Mouse (Mus musculus): ENCODE measurements around the gene Fam71e2. TPM values are rescaled to one million over a fixed set of nuclear protein-coding genes. Genes with fewer than 3 reads are reported as not detected.

The Fam71e2 gene
- not detected in 4 replicates for total RNA-seq (2023; ENCODE audit: inconsistent age)

GRCm38 (mm10) chr7:4771202-4771601 is at the start of gene Fam71e2:
Fam71e2 (minus strand) TSS chr7:4771302.

GRCm38 (mm10) chr7:4812303-4813104 is 41.4 kb upstream of the Fam71e2 start, which contains the start of gene Ube2s:
Ube2s (minus strand) TSS chr7:4812590.

GRCm38 (mm10) chr7:4792278-4793212 is 21.4 kb upstream of the Fam71e2 start, which contains the start of gene Rpl28:
Rpl28 (plus strand) TSS chr7:4792874.

GRCm38 (mm10) chr7:4789436-4789935 is 18.4 kb upstream of the Fam71e2 start, which contains the start of gene Tmem238:
Tmem238 (minus strand) TSS chr7:4789656.

GRCm38 (mm10) chr7:4782759-4783158 is 11.7 kb upstream of the Fam71e2 start, which contains the start of the genes Il11 and Tmem190:
Il11 (minus strand) TSS chr7:4782859.
Tmem190 (plus strand) TSS chr7:4782937.

GRCm38 (mm10) chr7:4752821-4753570 is 18.1 kb downstream of the Fam71e2 start, which contains the start of gene Cox6b2:
Cox6b2 (minus strand) TSS chr7:4753094.

GRCm38 (mm10) chr7:4739544-4740275 is 31.4 kb downstream of the Fam71e2 start, which contains the start of gene Kmt5c:
Kmt5c (plus strand) TSS chr7:4740115.

GRCm38 (mm10) chr7:4725169-4725568 is 45.9 kb downstream of the Fam71e2 start, which contains the start of gene Tmem150b:
Tmem150b (minus strand) TSS chr7:4725249.

Other genes starting within 250 kb of the Fam71e2 start
- 1.2 to 1.9 TPM in 2 of 4 replicates, not detected in the others for gene Tnni3, start 247.1 kb downstream of the Fam71e2 start, total RNA-seq (2023; ENCODE audit: inconsistent age)
- 0.22 to 0.69 TPM (median 0.39 TPM) in 3 of 4 replicates, not detected in the other for gene Dnaaf3, start 238.8 kb downstream of the Fam71e2 start, total RNA-seq (2023; ENCODE audit: inconsistent age)
- not detected in 4 replicates for gene Syt5, start 223.8 kb downstream of the Fam71e2 start, total RNA-seq (2023; ENCODE audit: inconsistent age)
- gene Ptprh, start 167.3 kb downstream of the Fam71e2 start, total RNA-seq (2023; ENCODE audit: inconsistent age), result 1.4 TPM in 1 of 4 replicates, not detected in the others
- gene Tmem86b, start 139.9 kb downstream of the Fam71e2 start, total RNA-seq (2023; ENCODE audit: inconsistent age), result 46.4 to 54.9 TPM (median 50.2 TPM) in 4 replicates
- 242 to 260 TPM (median 251 TPM) in 4 replicates for gene Ppp6r1, start 112.3 kb downstream of the Fam71e2 start, total RNA-seq (2023; ENCODE audit: inconsistent age)
- gene Hspbp1, start 86.2 kb downstream of the Fam71e2 start, total RNA-seq (2023; ENCODE audit: inconsistent age), result 74.3 to 78.0 TPM (median 75.7 TPM) in 4 replicates
- gene Brsk1, start 80.7 kb downstream of the Fam71e2 start, total RNA-seq (2023; ENCODE audit: inconsistent age), result not detected in 4 replicates
- 2.0 to 4.0 TPM (median 3.1 TPM) in 4 replicates for gene Tmem150b, start 46.1 kb downstream of the Fam71e2 start, total RNA-seq (2023; ENCODE audit: inconsistent age)
- gene Kmt5c, start 31.2 kb downstream of the Fam71e2 start, total RNA-seq (2023; ENCODE audit: inconsistent age), result 88.8 to 99.7 TPM (median 92.1 TPM) in 4 replicates
- 2.3 to 5.0 TPM (median 4.1 TPM) in 4 replicates for gene Cox6b2, start 18.2 kb downstream of the Fam71e2 start, total RNA-seq (2023; ENCODE audit: inconsistent age)
- gene Il11, start 11.6 kb upstream of the Fam71e2 start, total RNA-seq (2023; ENCODE audit: inconsistent age), result not detected in 4 replicates
- gene Tmem190, start 11.6 kb upstream of the Fam71e2 start, total RNA-seq (2023; ENCODE audit: inconsistent age), result not detected in 4 replicates
- 2.0 to 2.9 TPM (median 2.4 TPM) in 4 replicates for gene Tmem238, start 18.4 kb upstream of the Fam71e2 start, total RNA-seq (2023; ENCODE audit: inconsistent age)
- gene Rpl28, start 21.6 kb upstream of the Fam71e2 start, total RNA-seq (2023; ENCODE audit: inconsistent age), result 1,659 to 1,852 TPM (median 1,727 TPM) in 4 replicates
- 137 to 170 TPM (median 148 TPM) in 4 replicates for gene Ube2s, start 41.3 kb upstream of the Fam71e2 start, total RNA-seq (2023; ENCODE audit: inconsistent age)
- 0.39 to 1.9 TPM (median 0.72 TPM) in 4 replicates for gene Shisa7, start 73.4 kb upstream of the Fam71e2 start, total RNA-seq (2023; ENCODE audit: inconsistent age)
- gene Isoc2b, start 99.0 kb upstream of the Fam71e2 start, total RNA-seq (2023; ENCODE audit: inconsistent age), result 6.1 to 12.0 TPM (median 7.0 TPM) in 4 replicates
- gene Isoc2a, start 105.9 kb upstream of the Fam71e2 start, total RNA-seq (2023; ENCODE audit: inconsistent age), result 10.5 to 13.7 TPM (median 12.2 TPM) in 4 replicates
- not detected in 4 replicates for gene Gm36210, start 135.2 kb upstream of the Fam71e2 start, total RNA-seq (2023; ENCODE audit: inconsistent age)
- gene Zfp628, start 143.9 kb upstream of the Fam71e2 start, total RNA-seq (2023; ENCODE audit: inconsistent age), result 36.5 to 39.0 TPM (median 38.7 TPM) in 4 replicates
- 8.3 to 9.7 TPM (median 9.1 TPM) in 4 replicates for gene Nat14, start 150.7 kb upstream of the Fam71e2 start, total RNA-seq (2023; ENCODE audit: inconsistent age)
- gene Ssc5d, start 154.5 kb upstream of the Fam71e2 start, total RNA-seq (2023; ENCODE audit: inconsistent age), result 0.19 to 0.39 TPM (median 0.34 TPM) in 4 replicates
- gene Sbk2, start 193.1 kb upstream of the Fam71e2 start, total RNA-seq (2023; ENCODE audit: inconsistent age), result 0.35 to 1.0 TPM in 2 of 4 replicates, not detected in the others
- gene Sbk3, start 199.9 kb upstream of the Fam71e2 start, total RNA-seq (2023; ENCODE audit: inconsistent age), result 0.29 TPM in 1 of 4 replicates, not detected in the others
- gene Zfp579, start 224.9 kb upstream of the Fam71e2 start, total RNA-seq (2023; ENCODE audit: inconsistent age), result 11.6 to 24.7 TPM (median 17.1 TPM) in 4 replicates
- 8.6 to 10.0 TPM (median 9.5 TPM) in 4 replicates for gene Zfp524, start 243.1 kb upstream of the Fam71e2 start, total RNA-seq (2023; ENCODE audit: inconsistent age)
- gene Fiz1, start 243.4 kb upstream of the Fam71e2 start, total RNA-seq (2023; ENCODE audit: inconsistent age), result 54.1 to 62.6 TPM (median 56.9 TPM) in 4 replicates
- gene Gm44973, start 244.2 kb upstream of the Fam71e2 start, total RNA-seq (2023; ENCODE audit: inconsistent age), result not detected in 4 replicates
- gene Zfp865, start 249.1 kb upstream of the Fam71e2 start, total RNA-seq (2023; ENCODE audit: inconsistent age), result 42.2 to 48.1 TPM (median 47.2 TPM) in 4 replicates
- gene Ccdc106, start 249.3 kb upstream of the Fam71e2 start, total RNA-seq (2023; ENCODE audit: inconsistent age), result not detected in 4 replicates

Measured in B cell, adult (primary cell).